Mouse (Mus musculus): ENCODE results near the gene Cfap61.

The Cfap61 gene

DNA sequence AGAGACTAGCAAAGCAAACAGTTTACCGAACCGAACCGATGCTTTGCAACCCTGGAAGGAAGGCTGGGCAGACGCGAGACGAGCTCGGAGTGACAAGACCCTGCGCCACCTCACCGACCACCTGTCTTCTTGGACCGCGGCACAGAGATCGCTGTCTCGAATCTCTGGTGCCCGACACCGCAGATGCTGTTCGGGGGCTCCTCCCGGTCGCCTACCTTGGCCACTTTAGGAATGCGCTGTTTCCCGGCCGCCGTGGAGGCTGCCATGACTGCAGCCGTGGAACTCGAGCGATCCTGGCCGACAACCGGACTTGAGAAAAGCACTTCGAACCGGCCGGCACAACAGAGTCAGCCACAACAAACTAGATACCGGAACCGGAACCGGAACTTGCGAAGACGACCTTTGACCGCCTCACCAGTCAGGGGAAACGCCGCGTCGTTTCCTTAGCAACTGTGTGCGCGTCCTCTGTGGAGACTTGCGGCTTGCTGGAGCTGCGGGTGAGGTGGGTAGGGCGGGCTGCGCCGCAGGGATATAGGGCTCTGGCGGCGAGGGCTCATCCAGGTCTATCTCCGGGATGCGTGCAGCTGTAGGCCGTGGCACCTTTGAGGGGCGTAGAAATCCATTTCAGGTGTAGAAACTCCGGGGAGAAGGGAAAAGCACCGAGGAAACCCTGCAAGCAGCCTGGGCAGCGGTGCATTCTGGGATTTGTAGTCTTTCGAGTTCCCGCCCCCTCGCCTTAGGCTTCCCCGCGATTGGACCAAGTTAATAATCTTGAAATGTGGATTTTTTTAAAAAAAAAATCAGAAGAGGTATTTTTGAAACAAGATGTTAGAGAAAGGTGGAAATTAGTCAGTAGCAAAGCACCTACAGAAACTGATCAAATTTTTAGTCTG lies at the start of gene Cfap61, which contains the start of gene Crnkl1:
TSS of gene Cfap61 (plus strand) at position 446 of the 893 bp plus-strand sequence.
TSS of gene Crnkl1 (minus strand) at position 676 of the 893 bp plus-strand sequence.
- in situ Hi-C loops (cut with MboI, MseI), result loop anchor here (25.0 kb wide), 1 partner anchor 928 kb away; the partner anchor contains the start of gene Kiz

DNA sequence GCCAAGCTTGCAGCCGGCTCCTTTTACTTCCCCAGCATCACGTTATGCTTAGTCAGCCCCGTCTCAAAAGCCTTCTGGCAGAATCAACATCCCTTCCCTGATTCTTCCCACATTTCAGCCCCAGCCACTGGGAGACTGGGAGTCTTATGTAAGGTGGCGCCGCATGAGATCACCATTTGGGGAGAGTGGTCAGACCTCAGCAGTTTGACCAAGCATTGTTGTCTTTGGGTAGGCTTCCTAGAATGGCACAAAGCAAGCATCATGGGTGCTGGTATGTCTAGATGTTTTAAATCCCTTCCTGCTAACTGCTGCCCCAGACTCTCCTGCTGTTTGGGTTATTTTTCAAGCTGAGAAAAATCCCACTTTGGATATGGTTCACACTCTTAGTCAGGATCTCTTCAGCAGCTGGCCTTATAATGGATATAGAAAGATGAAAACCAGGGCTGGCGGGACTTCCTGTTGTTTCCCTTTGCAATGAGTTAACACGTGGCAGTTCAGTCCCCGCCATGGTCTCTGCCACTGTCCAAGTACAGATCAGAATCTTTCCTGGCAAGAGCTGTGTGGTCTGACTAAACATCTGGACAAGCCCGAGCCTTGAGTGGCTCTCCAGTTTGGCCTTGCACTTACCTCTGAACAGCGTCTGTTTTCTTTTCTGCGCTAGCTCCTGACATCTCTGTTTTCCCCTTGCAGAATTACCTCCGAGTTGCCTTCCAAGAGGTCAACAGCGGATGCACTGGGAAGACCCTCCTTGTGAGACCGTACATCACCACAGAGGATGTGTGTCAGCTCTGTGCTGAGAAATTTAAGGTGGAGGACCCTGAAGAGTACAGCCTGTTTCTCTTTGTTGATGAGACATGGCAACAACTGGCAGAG lies 49.4 kb upstream of the Cfap61 start:
- in situ Hi-C loops (cut with MboI, MseI), result no loop called here

DNA sequence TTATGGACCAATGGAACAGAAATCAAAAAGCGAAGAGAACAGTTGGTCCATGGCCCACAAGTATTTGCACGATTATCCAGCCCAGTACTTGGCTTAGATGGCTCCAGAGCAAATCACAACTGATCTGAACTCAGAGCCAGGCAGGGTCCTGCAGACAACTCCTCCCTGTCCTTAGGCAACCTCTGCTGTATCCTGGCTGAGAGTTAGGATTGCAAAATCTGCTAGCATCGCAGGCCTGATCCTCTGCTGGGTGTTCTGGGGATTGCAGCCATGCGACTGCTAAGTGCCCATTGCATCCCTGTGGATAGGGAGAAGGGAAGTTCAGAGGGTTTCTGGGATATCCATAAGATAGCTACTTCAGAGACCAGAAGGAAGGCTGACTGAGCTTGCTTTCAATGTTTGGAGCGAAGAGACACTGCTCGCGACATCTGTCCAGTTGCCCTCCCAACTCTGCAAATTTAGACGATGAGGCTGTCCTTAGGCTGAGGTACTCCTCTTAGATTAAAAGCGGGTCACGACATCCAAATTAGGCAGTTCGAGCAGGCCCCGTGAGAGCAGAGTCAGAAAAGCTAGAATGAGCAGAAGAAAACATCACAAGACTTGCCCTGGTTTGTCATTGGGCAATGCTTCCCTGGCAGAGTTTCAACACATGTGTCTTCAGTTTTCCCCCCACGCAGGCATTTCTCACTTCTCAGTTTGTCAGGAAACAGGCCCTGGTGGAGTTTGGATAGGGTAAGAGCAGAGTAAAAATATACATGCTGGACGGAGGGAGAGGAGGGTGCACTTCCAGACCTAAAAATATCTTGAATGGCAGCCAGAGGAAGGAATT lies 46.4 kb upstream of the Cfap61 start:
- in situ Hi-C loops (cut with MboI, MseI), result no loop called here

DNA sequence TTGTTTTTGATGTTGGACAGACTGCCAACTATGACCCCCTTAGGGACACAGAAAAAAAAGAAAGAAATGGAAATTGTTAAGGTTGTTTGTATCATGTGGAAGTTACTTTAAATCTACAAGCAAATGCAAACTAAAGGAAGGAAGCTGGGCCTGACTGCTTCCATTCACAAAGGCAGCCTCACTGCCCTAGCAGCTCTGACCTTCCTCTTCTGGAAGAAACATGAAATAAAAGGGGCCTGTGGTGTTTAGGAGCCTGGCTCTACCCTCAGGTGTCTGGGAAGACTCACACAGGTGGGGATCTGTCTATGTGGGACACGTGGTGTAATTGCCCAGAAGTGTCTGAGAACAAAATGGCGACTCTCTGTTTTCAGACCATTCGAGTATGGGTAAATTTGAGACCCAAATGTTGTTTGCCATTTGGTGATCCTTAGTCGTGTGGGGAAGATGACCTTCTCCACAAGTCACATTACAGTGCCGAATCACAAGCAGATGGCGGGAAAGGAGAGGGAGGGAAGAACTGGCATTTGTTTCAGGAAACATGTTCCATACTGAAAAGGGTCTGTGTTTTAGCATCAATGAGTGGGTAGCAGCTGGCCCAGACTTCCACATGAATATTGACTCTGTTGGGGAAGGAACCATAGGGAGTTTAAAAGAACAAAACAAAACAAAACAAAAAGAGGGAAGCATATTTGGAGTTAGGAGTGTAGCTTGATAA lies 45.7 kb upstream of the Cfap61 start:
- in situ Hi-C loops (cut with MboI, MseI), result no loop called here

- in situ Hi-C loops (cut with MboI, MseI), result no loop called here
Observed at GRCm38 (mm10) chr2:145890571-145890970, 44.0 kb upstream of the Cfap61 start.

- in situ Hi-C loops (cut with MboI, MseI), result no loop called here
Observed at GRCm38 (mm10) chr2:145893756-145894155, 40.8 kb upstream of the Cfap61 start.

DNA sequence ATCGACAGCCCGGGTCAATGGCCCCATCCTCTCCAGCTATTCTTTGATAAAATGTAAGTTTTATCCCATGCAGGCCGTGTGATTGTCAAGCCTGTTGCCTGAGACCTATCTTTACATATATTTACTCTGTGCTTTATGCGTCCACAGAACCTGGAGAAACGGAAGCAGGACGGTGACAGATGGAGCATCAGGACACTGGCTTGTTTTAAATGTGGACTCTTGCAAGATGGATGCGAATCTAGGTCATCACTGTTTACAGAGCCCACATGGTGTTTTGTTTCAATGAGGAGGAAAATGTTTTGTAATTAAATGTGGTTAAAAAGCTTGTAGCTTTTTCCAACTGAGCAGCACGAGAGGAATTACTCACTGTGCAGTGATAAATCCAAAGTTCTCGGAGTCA lies 36.5 kb upstream of the Cfap61 start:
- in situ Hi-C loops (cut with MboI, MseI), result no loop called here

DNA sequence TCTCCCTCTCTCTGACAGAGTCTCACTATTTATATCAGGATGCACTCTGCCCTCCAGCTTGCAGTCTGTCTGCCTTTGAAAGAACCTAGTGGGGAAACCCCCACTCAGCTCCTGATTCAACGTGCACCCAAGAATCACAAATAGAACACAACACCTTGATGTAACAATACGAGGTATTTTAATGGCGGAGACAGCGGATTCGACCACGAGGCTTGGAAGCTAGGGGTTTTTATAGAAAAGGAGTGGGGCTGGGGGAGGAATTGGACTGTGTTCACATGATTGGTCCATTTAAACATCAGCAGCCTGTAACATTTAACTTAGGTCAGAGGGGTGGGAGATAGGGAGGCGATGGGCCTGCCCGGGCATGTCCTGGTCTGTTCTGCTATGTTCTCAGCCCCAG lies 34.3 kb upstream of the Cfap61 start:
- in situ Hi-C loops (cut with MboI, MseI), result loop anchor here (25.0 kb wide), 1 partner anchor 1112 kb away; the partner anchor contains the start of gene Xrn2

- in situ Hi-C loops (cut with MboI, MseI), result loop anchor here (25.0 kb wide), 1 partner anchor 1110 kb away; the partner anchor contains the start of gene Xrn2
Observed at GRCm38 (mm10) chr2:145901861-145902260, 32.7 kb upstream of the Cfap61 start, which contains the start of gene Naa20. Naa20 (plus strand) TSS chr2:145902099.

GRCm38 (mm10) chr2:145903061-145903901 lies 31.3 kb upstream of the Cfap61 start:
- in situ Hi-C loops (cut with MboI, MseI), result loop anchor here (25.0 kb wide), 1 partner anchor 1109 kb away; the partner anchor contains the start of gene Xrn2

- in situ Hi-C loops (cut with MboI, MseI), result loop anchor here (25.0 kb wide), 1 partner anchor 1108 kb away; the partner anchor contains the start of gene Xrn2
Observed at GRCm38 (mm10) chr2:145903983-145904616, 30.5 kb upstream of the Cfap61 start.

- in situ Hi-C loops (cut with MboI, MseI), result loop anchor here (25.0 kb wide), 1 partner anchor 1107 kb away; the partner anchor contains the start of gene Xrn2
Observed at GRCm38 (mm10) chr2:145905156-145905555, 29.4 kb upstream of the Cfap61 start.

DNA sequence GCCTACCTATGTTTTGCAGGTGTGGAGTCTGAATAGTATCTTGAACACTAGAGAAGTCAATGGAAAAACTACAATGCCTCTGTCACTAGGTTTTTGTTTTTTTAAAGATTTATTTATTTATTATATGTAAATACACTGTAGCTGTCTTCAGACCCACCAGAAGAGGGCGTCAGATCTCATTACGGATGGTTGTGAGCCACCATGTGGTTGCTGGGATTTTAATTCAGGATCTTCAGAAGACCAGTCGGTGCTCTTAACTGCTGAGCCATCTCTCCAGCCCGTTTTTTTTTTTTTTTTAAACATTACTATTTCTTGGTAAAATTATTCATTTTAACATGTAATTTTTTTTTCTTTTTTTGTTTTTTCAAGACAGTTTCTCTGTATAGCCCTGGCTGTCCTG lies 28.7 kb upstream of the Cfap61 start:
- in situ Hi-C loops (cut with MboI, MseI), result loop anchor here (25.0 kb wide), 1 partner anchor 1106 kb away; the partner anchor contains the start of gene Xrn2

GRCm38 (mm10) chr2:145920941-145921650 lies 13.5 kb upstream of the Cfap61 start:
- in situ Hi-C loops (cut with MboI, MseI), result loop anchor here (25.0 kb wide), 1 partner anchor 1091 kb away; the partner anchor contains the start of gene Xrn2

DNA sequence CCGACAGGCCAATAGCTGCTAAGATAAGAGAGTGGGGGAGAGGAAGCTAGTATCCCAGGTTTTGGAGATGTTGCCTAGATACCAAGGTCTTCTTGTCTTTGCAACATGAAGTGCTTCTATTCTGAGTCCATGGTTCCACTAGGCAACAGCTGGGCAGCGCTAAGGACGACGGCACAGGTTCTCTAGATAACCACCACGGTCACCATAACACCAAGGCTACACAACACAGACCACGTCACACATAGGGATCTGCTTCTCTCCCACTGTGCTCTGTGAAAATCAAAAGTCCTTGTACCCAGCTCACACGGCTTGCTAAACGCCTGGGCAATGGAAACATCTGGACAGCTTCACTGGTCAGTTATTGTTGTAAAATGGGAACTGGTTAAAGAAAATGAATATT lies 2.4 kb downstream of the Cfap61 start:
- in situ Hi-C loops (cut with MboI, MseI), result loop anchor here (25.0 kb wide), 1 partner anchor 925 kb away; the partner anchor contains the start of gene Kiz

DNA sequence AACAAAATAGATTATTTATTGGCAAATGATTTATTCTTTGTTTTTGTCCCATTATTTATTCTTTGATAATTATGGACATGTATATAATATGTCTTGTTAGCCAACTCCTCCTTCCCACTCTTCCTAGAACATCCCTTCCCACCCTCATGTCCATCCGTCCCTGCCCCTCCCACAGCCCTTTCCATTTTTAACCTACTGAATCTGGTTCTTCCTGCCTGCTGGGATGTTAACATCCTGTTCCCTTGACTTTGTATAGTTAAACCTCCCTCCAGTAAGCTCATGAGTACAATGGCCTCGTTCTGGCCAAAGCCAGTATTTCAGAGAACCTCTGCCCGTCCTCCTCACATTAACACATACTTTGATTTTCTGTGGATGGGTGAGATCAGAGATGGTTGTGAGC lies 6.8 kb downstream of the Cfap61 start:
- in situ Hi-C loops (cut with MboI, MseI), result loop anchor here (25.0 kb wide), 1 partner anchor 921 kb away; the partner anchor contains the start of gene Kiz

DNA sequence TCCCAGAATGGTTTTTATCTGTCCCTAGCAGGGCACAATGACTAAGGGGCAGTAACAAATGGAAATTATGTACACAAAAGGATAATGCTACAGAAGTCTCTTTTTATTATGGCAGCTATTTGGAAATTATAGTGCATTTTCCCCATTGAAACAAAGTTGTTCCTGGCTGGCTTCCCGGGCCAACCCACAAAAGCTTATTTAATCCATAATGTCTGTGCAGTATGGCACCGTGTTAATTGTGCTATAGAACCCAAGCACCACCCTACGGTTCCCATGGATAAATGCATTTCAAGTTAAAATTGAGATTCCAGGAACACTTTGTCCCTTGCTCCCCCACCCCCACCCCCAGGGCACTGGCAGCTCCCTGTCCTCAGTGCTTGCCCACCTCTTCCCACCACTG lies 9.7 kb downstream of the Cfap61 start:
- in situ Hi-C loops (cut with MboI, MseI), result loop anchor here (25.0 kb wide), 1 partner anchor 918 kb away; the partner anchor contains the start of gene Kiz

Measured in regulatory T cell (primary cell).